Mouse (Mus musculus) urinary bladder, postnatal 36 days (tissue): ENCODE measurements around the gene Kremen1.
A peak's percentile ranks its signal among the peaks of the same experiment; 100 is the strongest.

ENCODE experiments used
- DNase-seq, 2 experiments: peaks; one replicate each; pipeline ENCODE4 v3.0.0; 2022; ENCODE audit warnings: low spot score in 2 of 2, mixed read lengths in 1 of 2

Kremen1 gene

DNA sequence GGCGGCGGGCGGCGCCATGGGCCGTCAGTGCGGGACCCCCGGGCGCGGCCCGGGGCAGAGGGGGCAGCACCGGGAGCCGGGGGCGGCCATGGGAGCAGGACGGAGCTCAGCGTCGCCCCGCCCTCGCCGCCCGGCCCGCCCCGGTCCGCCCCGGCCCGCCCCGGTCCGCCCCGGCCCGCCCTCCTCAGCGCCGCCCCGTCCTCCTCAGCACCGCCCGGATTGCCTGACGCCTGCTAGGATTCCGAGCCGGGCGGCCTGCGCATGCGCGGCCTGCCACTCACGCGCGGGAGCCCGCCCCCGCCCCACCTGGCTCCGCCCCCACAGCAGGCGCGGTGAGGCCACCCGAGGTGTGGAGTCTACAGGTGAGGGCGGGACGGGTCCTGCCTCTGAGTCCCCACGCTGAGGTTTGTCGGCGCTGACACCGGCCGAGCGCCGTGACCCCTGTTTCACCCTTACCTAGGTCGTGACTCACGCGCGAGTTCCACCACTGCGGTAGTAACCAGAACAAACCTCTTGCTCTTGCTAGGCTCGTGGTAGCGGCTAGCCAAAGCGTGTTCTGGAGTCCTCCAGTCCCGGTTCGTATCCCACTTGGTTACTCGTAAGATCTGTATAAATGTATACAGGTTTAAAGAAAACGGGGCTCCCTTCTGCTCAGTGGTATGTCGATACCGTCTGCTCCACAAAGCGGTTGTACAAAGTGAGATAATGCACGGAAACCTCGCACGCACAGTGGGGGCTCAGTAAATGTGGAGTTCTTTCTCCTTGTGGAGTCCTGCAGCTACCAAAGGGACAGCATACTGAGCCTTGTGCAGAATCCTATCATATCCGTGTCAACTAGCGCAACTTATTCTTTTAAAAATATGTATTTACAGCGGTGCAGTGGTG is at the start of gene Kremen1:
Kremen1 (minus strand) TSS at position 51 of the 885 bp plus-strand sequence.
- peak; percentile 87 to 92 for DNase-seq

GRCm38 (mm10) chr11:5307024-5307905 is 45.9 kb upstream of the Kremen1 start:
- DNase-seq: no peak

- no peak for DNase-seq
Measured at GRCm38 (mm10) chr11:5306017-5306416, 44.7 kb upstream of the Kremen1 start.

- DNase-seq: no peak
Measured at GRCm38 (mm10) chr11:5304526-5304925, 43.2 kb upstream of the Kremen1 start.

GRCm38 (mm10) chr11:5298007-5298372 is 36.6 kb upstream of the Kremen1 start:
- DNase-seq: no peak

- peak in 1 of 2 experiments; percentile 16 for DNase-seq
Measured at GRCm38 (mm10) chr11:5297148-5298006, 36.0 kb upstream of the Kremen1 start.

DNA sequence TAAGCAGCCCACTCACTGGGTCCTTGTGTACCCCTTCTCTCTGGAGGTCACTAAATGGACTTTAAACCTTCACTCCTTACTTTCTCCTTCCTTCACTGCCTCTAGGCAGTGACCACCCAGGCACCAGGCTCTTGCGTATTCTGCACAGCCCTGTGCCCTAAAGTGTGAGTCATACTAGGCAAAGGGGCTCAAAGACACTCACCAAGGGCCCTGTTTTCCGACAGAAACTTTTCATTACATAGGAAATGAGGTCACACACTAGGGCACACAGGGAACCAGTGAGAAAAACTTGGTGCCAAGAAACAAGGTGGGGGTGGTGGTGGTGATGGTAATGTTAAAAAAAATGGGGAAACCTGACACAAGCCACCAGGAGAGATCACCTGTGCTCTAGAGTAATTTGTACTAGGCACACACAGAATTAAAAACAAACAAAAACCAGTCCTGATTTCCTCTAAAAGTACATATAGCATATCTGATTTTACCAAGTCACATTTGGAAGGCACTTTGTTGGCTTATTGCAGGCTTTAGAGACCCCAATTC is 35.3 kb upstream of the Kremen1 start:
- DNase-seq: peak in 1 of 2 experiments; percentile 18

GRCm38 (mm10) chr11:5294805-5295204 is 33.4 kb upstream of the Kremen1 start:
- no peak for DNase-seq

GRCm38 (mm10) chr11:5290691-5291090 is 29.3 kb upstream of the Kremen1 start:
- DNase-seq: peak; percentile 53 to 67

GRCm38 (mm10) chr11:5289826-5290580 is 28.6 kb upstream of the Kremen1 start:
- DNase-seq: no peak

DNA sequence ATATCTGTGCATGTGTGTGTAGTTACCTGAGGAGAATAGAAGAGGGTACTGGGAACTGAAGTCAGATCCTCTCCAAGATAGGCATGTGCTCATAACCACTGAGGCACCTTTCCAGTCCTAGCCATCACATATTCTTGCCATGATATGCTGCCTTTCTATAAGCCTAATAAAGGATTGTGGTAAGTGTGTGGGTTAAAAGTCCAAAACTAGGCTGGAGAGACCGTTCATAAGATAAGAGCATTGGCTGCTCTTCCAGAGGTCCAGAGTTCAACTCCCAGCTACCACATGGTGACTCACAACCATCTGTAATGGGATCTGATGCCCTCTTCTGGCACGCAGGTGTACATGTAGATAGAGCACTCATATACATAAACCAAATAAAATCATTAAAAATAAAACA is 22.6 kb upstream of the Kremen1 start:
- no peak for DNase-seq

DNA sequence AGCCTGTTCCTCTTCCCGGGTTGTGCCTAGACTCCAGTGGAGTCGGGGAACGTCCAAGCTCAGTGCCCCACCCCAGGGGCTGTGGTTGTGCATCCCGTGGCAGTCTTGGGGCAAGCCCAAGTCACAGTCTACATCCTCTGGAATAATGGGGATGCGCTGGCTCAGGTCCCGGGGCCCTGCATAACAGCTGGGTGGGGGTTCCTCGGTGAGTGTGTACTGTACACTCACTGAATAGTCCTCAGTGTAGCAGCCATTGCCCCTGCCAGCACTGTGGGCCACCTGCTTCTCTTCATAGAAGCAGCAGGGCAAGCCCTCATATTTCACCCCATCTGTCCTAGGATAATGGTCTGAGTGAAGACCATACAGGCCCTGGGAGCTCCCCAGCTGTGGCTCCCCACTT is 19.6 kb upstream of the Kremen1 start:
- DNase-seq: no peak

DNA sequence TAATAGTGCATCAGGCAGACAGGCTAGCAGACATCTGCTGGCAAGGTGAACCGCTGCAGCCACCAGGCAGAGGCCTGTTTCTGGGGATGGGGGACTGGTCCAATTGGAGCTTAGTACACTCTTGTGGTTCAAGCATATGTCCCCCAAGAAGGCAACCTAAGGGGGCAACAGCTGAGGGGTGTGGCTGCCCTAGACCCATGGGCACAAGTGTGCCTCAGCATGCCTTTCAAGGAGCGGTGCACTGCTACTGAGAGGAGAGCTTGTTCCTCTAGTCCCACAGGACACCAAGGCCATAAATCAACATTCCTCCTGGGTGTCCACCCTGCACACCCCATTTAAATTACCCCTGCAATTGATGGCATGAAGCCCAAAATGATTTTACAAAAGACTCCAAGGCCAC is 17.1 kb upstream of the Kremen1 start:
- DNase-seq: no peak

- no peak for DNase-seq
Measured at GRCm38 (mm10) chr11:5277307-5277971, 16.1 kb upstream of the Kremen1 start.

DNA sequence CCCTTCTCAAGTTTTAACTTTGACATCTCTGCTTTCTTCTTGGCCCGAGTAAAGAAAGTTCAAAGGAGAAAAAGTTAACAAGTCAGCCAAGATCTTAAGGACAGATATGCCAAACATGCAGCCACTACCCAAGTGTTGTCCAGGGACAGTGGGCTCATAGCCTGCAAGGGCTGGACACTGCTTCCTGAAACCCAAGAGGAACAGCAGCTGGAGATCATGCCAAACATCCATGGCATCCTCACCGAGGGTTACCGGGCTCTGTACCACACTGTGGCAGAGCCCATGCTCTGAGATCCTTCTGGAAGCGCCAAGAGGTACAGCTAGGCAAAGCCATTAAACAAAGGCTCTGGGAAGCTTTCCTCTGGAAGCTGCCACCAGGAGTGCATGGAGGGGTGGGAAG is 13.9 kb upstream of the Kremen1 start:
- DNase-seq: no peak

GRCm38 (mm10) chr11:5272536-5273234 is 11.3 kb upstream of the Kremen1 start:
- no peak for DNase-seq

GRCm38 (mm10) chr11:5272066-5272360 is 10.7 kb upstream of the Kremen1 start:
- DNase-seq: no peak

- DNase-seq: no peak
Measured at GRCm38 (mm10) chr11:5271274-5272065, 10.1 kb upstream of the Kremen1 start.
